Mouse (Mus musculus) G1E-ER4 (cell line): Measurements from ENCODE around the gene Masp1. TPM values are rescaled to one million over a fixed set of nuclear protein-coding genes. Genes with fewer than 3 reads are reported as not detected.

Experiments
- GATA1 ChIP-seq: IDR thresholded peaks from one replicate; pipeline ENCODE4 v1.8.0; 2012; ENCODE audit warnings: low read length, inconsistent platforms
- polyA plus RNA-seq: library from polyadenylated mRNA; stranded (reverse); fragments of >175 nt; gene quantifications from 2 replicates; pipeline ENCODE4 v1.2.3, GENCODE M21; 2012

Masp1 gene
- polyA plus RNA-seq, 1 experiment: not detected

DNA sequence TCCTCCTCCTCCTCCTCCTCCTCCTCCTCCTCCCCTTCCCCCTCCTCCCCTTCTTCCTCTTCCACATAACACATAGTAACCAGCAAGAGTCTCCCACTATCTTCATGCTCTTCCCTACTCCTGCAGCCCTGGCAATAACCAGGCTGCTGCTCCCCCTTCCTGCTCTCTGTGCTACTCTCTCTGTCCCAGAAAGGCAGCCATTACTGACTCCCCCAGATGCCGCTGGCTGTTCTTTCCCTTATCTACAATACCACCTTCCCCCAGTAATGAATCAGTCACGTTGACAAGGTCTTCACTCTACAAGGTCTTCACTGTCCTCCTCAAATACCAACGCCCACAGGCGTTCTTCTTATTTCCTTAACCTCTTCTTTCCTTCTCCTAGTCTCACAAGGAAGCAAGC, 119.2 kb downstream of the Masp1 start:
- TF ChIP-seq GATA1: no peak

Other genes starting within 250 kb of the Masp1 start
- not detected in 2 replicates for gene Rtp1, start 91.7 kb downstream of the Masp1 start, polyA plus RNA-seq
- gene Rtp4, start 524 bp downstream of the Masp1 start, polyA plus RNA-seq: not detected in 2 replicates